9 mouse cellular contexts compared by ENCODE assay signal in genomic region chr1:52267606-52268005, GRCm38 (mm10). TPM values are rescaled to one million over a fixed set of nuclear protein-coding genes. Genes with fewer than 3 reads are reported as not detected.
DNase-seq lines count a peak whose midpoint lies in the region.
"Had no signal": no experiment of that assay in that cellular context is flagged by ENCODE, and none has a peak within 500 bp of the region (broad histone marks: within the 10 kb centered on the region; RNA-seq: fewer than 3 reads in every experiment).

No protein-coding gene starts in this region.

- H3K4me3 ChIP-seq in forebrain, embryonic 10.5 days, result no peak overlapping the region
- H3K4me3 ChIP-seq: embryonic facial prominence, embryonic 15.5 days had no signal

- H3K9me3 ChIP-seq in forebrain, embryonic 10.5 days, result no peaks in the 10 kb centered on the region
- H3K9me3 ChIP-seq: embryonic facial prominence, embryonic 15.5 days had no signal

- WGBS in forebrain, embryonic 10.5 days, result 60% methylated on average over 3 of the region's 3 CpGs

- DNase-seq in kidney, postnatal 10 days, result peak; percentile 79
- no peak for DNase-seq in kidney, adult 18-20 months
- peak; percentile 55 to 73 for DNase-seq in CD8-positive naive resting alpha-beta T cell, adult 2 months (ENCODE audit: low read depth in 2 of 2, low spot score in 2 of 2)
- peak; percentile 75 for DNase-seq in adrenal gland, postnatal 10 days
- peak; percentile 39 for DNase-seq in embryo, embryonic 9.5 days (ENCODE audit: extremely low spot score)
- DNase-seq in layer of hippocampus, postnatal 14 days (ENCODE audit: low spot score in 2 of 2), result peak; percentile 28 to 77
- DNase-seq in spleen, adult 12 weeks (ENCODE audit: low spot score), result peak; percentile 12
- DNase-seq in forebrain, embryonic 10.5 days (ENCODE audit: extremely low spot score, low spot score), result no peak

- no peaks in the 10 kb centered on the region for H3K36me3 ChIP-seq in forebrain, embryonic 10.5 days (replicated peaks)
- H3K36me3 ChIP-seq: embryonic facial prominence, embryonic 15.5 days had no signal

- no peaks in the 10 kb centered on the region for H3K4me1 ChIP-seq in forebrain, embryonic 10.5 days
- H3K4me1 ChIP-seq: embryonic facial prominence, embryonic 15.5 days had no signal

- H3K27me3 ChIP-seq in forebrain, embryonic 10.5 days (ENCODE audit: poor library complexity, severe bottlenecking), result no peaks in the 10 kb centered on the region
- H3K27me3 ChIP-seq: embryonic facial prominence, embryonic 15.5 days had no signal

- H3K27ac ChIP-seq in forebrain, embryonic 10.5 days, result no peak overlapping the region
- H3K27ac ChIP-seq: embryonic facial prominence, embryonic 15.5 days had no signal

RNA-seq across cellular contexts. Expression of gene Gls, which starts 34.6 kb away (rescaled TPM):
- total RNA-seq in adrenal gland, postnatal 10 days (2021), result 100 to 1,000 TPM in 1 of 2 experiments, 10 to 100 TPM in 1; 78.0 to 105 TPM
- 100 to 1,000 TPM; 353 to 381 TPM for total RNA-seq in layer of hippocampus, postnatal 14 days (2021)
- polyA plus RNA-seq in forebrain, embryonic 10.5 days (2016; fragmentation: Nextera tagmentation; extraction: Ambion mirVana), result 14.6 and 16.0 TPM in 2 replicates

Comparison
In these comparisons a context has a peak if more than half of its experiments do, and no peak if none do; other contexts are left out.
1. DNase-seq: peak in kidney, postnatal 10 days (single experiment), CD8-positive naive resting alpha-beta T cell, adult 2 months (2 of 2), adrenal gland, postnatal 10 days (single experiment), embryo, embryonic 9.5 days (single experiment), layer of hippocampus, postnatal 14 days (2 of 2) and spleen, adult 12 weeks (single experiment); none in kidney, adult 18-20 months (single experiment) and forebrain, embryonic 10.5 days (single experiment).